Mouse (Mus musculus): Measurements from ENCODE around the gene Polr3g.

GRCm38 (mm10) chr13:81755324-81755723, 44.5 kb upstream of the Polr3g start:
- TF ChIP-seq CTCF (IDR thresholded peaks at IDR 0.05; ENCODE audit: low read depth, low read length) (no peak), GATA1 (IDR thresholded peaks at IDR 0.05; ENCODE audit: borderline replicate concordance, low read length) (no peak), POLR2AphosphoS5 (IDR thresholded peaks at IDR 0.05; ENCODE audit: insufficient replicate concordance, low read depth, low read length) (no peak), TAL1 (conservative IDR thresholded peaks at IDR 0.05; ENCODE audit: low read depth, low read length) (no peak)
